Mouse (Mus musculus): ENCODE results near the gene Wfdc5.
"Not testable (repeated sequence)": the region's sequence is repeated elsewhere in the genome, so short reads cannot be mapped to it uniquely, and the experiment has no call there.

Gene Wfdc5

GRCm38 (mm10) chr2:164182692-164183255 is at the start of gene Wfdc5:
Gene Wfdc5 (minus strand): TSS chr2:164182742.
- CTCF ChIA-PET: no interaction called here
- POLR2A ChIA-PET: interaction anchor here in 1 of 4 experiments (0.5 to 1.4 kb wide), 2 partner anchors 37 to 490 kb away, joined by 3 to 4 read pairs; no protein-coding TSS in a partner anchor

- POLR2A ChIA-PET: interaction anchor here in 1 of 4 experiments (0.6 kb wide), 1 partner anchor 331 kb away, joined by 5 read pairs; no protein-coding TSS in a partner anchor
- CTCF ChIA-PET: no interaction called here
Measured at GRCm38 (mm10) chr2:164228361-164229070, 46.0 kb upstream of the Wfdc5 start.

DNA sequence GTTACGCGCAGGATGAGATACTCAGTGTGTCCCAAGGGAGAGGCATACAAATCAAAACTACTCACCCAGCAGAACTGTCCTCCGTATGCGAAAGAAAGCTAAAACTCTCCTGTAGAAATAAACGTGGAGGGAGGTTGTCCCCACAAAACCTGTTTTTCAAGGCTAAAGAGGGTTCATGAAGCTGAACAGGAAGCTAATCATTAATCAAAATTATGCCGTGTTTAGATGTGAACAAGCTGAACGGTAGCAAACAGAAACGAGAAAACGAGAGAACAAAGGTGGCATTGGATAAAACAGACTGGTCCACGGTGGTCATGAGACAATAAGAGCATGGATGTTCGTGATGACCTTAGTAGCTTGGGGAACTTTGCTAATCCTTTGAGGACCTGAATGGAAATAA is 39.0 kb upstream of the Wfdc5 start, which contains the start of gene Wfdc15b:
TSS of gene Wfdc15b (minus strand) at position 139 of the 400 bp plus-strand sequence.
- ChIA-PET CTCF (no interaction called here), POLR2A (no interaction called here)

DNA sequence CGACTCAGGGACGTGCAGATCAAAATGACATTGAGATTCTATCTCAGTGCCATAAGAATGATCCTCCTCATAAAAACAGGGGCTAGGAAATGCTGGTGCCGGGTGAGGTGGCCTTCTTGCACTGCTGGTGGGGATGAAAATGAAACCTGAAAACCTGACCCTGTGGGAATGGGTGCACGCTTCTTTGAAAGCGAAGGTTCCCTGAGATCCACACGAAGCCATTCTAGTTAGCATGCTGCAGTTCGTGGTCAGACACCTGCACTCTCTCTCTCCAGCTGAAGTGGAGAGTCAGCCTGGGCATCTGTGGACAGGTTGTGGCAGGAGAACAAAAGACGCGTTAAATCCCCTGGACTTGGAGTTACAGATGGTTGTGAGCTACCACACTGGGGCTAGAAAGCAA is 36.8 kb upstream of the Wfdc5 start:
- POLR2A ChIA-PET: no interaction called here
- CTCF ChIA-PET: no interaction called here

DNA sequence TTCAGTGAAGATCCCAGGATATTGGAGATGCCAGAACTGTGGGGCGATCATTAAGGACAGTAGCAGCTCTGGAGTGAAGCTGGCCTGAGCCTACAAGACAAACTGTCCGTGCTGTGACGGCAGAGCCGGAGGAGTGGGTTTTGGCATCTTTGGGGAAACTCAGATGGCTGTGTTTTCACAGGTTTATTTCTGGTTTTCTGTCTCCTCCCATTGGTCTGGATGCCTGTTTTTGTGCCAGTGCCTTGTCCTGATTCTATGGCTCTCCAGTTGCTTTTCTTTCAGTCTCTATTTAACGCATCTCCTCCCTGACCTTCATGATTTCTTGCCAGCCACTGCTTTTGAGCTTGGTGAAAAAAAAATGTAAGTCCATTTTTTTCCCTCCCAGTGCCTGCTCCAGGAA is 30.2 kb upstream of the Wfdc5 start:
- CTCF ChIA-PET: no interaction called here
- POLR2A ChIA-PET: no interaction called here

GRCm38 (mm10) chr2:164210892-164211291 is 28.4 kb upstream of the Wfdc5 start:
- CTCF ChIA-PET: interaction anchor here in 3 of 4 experiments (0.6 kb wide), 3 partner anchors 57 to 1725 kb away, joined by 3 to 5 read pairs (median 4); no protein-coding TSS in a partner anchor
- POLR2A ChIA-PET: no interaction called here

DNA sequence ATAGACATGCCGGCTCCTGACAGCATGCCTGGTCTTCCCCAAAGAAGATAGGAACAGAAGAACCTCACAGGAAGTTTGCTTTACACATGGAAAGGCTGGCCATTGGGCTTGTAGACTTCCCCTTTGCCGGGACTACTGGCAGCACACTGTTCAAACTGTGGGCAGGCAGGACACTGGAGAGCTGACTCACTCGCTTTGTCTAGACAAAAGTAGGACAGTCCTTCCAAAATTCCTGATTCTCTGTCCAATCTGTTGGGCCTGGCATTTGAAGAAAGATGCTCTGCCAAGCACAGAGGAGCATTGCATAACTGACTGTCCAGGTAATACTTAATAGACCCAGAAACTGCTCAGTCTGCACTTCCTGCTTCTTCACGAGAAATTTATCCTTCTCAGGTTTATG is 24.1 kb upstream of the Wfdc5 start:
- POLR2A ChIA-PET: no interaction called here

GRCm38 (mm10) chr2:164206011-164206410 is 23.5 kb upstream of the Wfdc5 start:
- POLR2A ChIA-PET, CTCF ChIA-PET: not testable (repeated sequence)

More for the DNA sequence above, 24.1 kb upstream of the Wfdc5 start:
- CTCF ChIA-PET: no interaction called here

- ChIA-PET POLR2A (interaction anchor here in 1 of 4 experiments (0.6 kb wide), 2 partner anchors 35 to 87 kb away, joined by 3 read pairs; no protein-coding TSS in a partner anchor), CTCF (no interaction called here)
Measured at GRCm38 (mm10) chr2:164199626-164200327, 17.2 kb upstream of the Wfdc5 start, which contains the start of gene Wfdc15a. Gene Wfdc15a (minus strand): TSS chr2:164200130.

DNA sequence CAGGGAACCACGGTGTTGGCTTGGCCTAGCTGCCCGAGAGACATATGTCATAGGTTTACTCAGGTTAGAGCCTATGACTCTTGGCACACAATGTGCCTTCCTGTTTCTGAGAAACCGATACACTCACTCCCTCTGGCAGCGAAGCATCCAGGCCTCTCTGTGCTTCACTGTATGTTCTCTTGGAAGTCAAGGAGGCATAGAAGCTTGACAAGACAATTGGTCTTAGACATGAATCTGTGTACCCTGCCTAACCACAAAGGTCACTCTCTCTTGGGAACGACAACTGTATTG is 14.1 kb upstream of the Wfdc5 start:
- CTCF ChIA-PET: interaction anchor here in 1 of 4 experiments (1.2 kb wide), 1 partner anchor 193 kb away, joined by 4 read pairs; no protein-coding TSS in a partner anchor
- POLR2A ChIA-PET: no interaction called here

DNA sequence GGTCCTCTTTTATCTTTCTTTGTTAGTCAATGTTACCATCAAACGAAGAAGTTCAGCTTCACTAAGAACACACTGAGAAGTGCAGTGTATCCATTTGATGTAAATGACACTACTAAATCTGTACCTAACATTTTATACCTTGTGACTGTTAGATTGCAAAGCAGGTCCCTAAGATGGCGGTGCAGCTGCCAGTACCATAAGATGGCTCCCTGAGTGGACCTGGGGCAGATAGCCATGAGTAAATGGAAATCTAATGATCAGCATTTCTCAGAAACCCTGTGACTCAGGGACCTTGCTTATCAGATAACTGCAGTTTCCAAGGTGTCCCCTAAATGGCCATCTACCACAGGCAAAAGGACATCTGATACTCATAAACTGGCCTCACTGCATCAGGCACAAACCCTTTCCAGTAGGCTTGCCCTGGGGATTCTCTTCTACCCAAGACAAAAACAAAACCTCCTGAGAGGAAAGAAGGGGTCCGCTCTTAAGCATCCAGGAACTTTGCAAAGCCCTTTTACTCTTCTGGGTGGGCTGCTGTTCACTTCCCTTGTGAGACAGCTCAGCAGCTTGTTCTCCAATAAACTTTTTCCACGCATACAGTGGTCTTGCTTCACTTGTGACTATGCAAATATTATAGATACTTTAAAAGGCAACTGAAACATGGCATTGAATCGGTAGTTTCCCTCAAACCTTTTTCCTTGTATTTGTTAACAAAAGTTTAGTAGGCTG is 13.6 kb upstream of the Wfdc5 start:
- CTCF ChIA-PET: interaction anchor here in 1 of 4 experiments (1.2 kb wide), 1 partner anchor 194 kb away, joined by 4 read pairs; no protein-coding TSS in a partner anchor
- POLR2A ChIA-PET: no interaction called here

- CTCF ChIA-PET: interaction anchor here in 1 of 4 experiments (1.2 kb wide), 1 partner anchor 195 kb away, joined by 4 read pairs; no protein-coding TSS in a partner anchor
- POLR2A ChIA-PET: interaction anchor here in 1 of 4 experiments (0.7 kb wide), 1 partner anchor 475 kb away, joined by 3 read pairs; no protein-coding TSS in a partner anchor
Measured at GRCm38 (mm10) chr2:164194959-164195630, 12.6 kb upstream of the Wfdc5 start.

DNA sequence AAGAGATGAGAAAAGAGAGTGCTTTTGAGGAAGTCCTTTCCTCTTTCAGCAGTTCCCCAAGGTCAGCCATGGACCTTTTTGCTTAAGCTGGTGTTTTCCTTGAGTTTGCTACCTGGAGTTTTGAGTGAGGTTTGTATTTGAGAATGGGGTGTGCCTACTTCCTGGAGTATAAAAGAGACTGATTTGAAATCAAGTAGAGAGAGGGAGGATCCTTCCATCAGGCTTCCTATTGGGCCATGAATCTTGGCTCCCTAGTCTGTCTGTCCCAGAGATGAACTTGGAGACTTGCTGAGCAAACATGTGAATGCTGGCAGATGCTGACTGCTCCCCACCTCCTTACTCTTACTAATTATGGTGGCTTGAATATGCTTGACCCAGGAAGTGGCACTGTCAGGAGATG is 9.7 kb upstream of the Wfdc5 start:
- POLR2A ChIA-PET: no interaction called here
- CTCF ChIA-PET: no interaction called here

GRCm38 (mm10) chr2:164190576-164190975 is 8.0 kb upstream of the Wfdc5 start, which contains the start of gene Wfdc12:
Gene Wfdc12 (minus strand): TSS chr2:164190608.
- CTCF ChIA-PET: interaction anchor here in 1 of 4 experiments (1.1 kb wide), 1 partner anchor 11 kb away, joined by 3 read pairs; no protein-coding TSS in a partner anchor

GRCm38 (mm10) chr2:164188722-164189121 is 6.2 kb upstream of the Wfdc5 start:
- CTCF ChIA-PET: interaction anchor here in 1 of 4 experiments (0.7 kb wide), 1 partner anchor 11 kb away, joined by 3 read pairs; no protein-coding TSS in a partner anchor
- POLR2A ChIA-PET: no interaction called here

More at GRCm38 (mm10) chr2:164190576-164190975, 8.0 kb upstream of the Wfdc5 start, which contains the start of gene Wfdc12:
- POLR2A ChIA-PET: no interaction called here

GRCm38 (mm10) chr2:164184145-164184719 is 1.7 kb upstream of the Wfdc5 start:
- POLR2A ChIA-PET: interaction anchor here in 2 of 4 experiments (0.9 to 1.4 kb wide), 4 partner anchors 9 to 126 kb away, joined by 3 read pairs; no protein-coding TSS in a partner anchor
- CTCF ChIA-PET: interaction anchor here in 1 of 4 experiments (1.0 to 1.1 kb wide), 2 partner anchors 16 to 206 kb away, joined by 3 read pairs; no protein-coding TSS in a partner anchor

GRCm38 (mm10) chr2:164183340-164183739 is 798 bp upstream of the Wfdc5 start:
- ChIA-PET CTCF (no interaction called here), POLR2A (interaction anchor here in 1 of 4 experiments (1.4 kb wide), 2 partner anchors 37 to 38 kb away, joined by 3 to 4 read pairs; no protein-coding TSS in a partner anchor)

DNA sequence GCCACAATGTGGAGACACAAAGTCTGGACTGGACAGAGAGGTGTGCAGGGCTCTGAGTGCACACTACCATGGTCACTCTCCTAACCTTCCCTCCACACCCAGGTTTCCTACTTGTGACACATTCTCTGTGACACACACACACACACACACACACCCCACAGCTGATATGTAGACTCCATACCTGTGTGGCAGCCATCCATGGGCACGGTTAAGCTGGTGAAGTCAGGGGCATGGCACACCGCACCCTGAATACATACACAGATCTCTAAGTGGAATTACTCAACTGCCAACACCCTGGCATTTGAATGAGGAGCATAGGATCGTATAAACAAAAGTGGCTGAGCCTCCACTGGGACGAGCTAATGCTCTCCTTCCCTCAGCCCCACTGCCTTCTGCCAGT is 1.8 kb downstream of the Wfdc5 start:
- ChIA-PET POLR2A (interaction anchor here in 2 of 4 experiments (0.6 to 1.4 kb wide), 6 partner anchors 12 to 85 kb away, joined by 3 to 11 read pairs (median 4); no protein-coding TSS in a partner anchor), CTCF (interaction anchor here in 3 of 4 experiments (0.5 to 2.3 kb wide), 9 partner anchors 10 to 161 kb away, joined by 3 to 14 read pairs (median 3); partner anchors contain the start of gene Kcns1 (in 2 of the 3))
